Mouse (Mus musculus) lung, embryonic 15.5 days (tissue): ENCODE results near the gene Cmas. TPM values are rescaled to one million over a fixed set of nuclear protein-coding genes. Genes with fewer than 3 reads are reported as not detected.
A peak's percentile ranks its signal among the peaks of the same experiment; 100 is the strongest.

Source experiments
- ATAC-seq: fragments of 200-750 bp; cut with Nextera tagmentation; 2 replicates; pipeline ENCODE4 v1.8.0; 2017; ENCODE audit warnings: moderate number of reproducible peaks, borderline replicate concordance; ENCODE audit not compliant: low FRiP score, low TSS enrichment; ENCODE audit errors: extremely low read depth
- H3K27ac ChIP-seq: fragments of 300-500 bp; sonication (generic); 2 replicates; pipeline ENCODE4 v1.5.1; 2015; ENCODE audit warnings: moderate library complexity, mild to moderate bottlenecking, inconsistent platforms
- H3K27me3 ChIP-seq: fragments of 300-500 bp; sonication (generic); 2 replicates; pipeline ENCODE4 v1.6.1; 2015; ENCODE audit warnings: inconsistent platforms
- H3K36me3 ChIP-seq: fragments of 300-500 bp; sonication (generic); 2 replicates; pipeline ENCODE4 v1.6.1; 2015; ENCODE audit warnings: inconsistent platforms
- H3K4me1 ChIP-seq: fragments of 300-500 bp; sonication (generic); 2 replicates; pipeline ENCODE4 v1.6.1; 2015; ENCODE audit warnings: inconsistent platforms
- H3K4me2 ChIP-seq: fragments of 300-500 bp; sonication (generic); 2 replicates; pipeline ENCODE4 v1.6.1; 2015; ENCODE audit warnings: inconsistent platforms, mild to moderate bottlenecking, moderate library complexity
- H3K4me3 ChIP-seq: fragments of 300-500 bp; sonication (generic); 2 replicates; pipeline ENCODE4 v1.5.1; 2015; ENCODE audit warnings: mild to moderate bottlenecking, inconsistent platforms
- H3K9ac ChIP-seq: fragments of 300-500 bp; sonication (generic); 2 replicates; pipeline ENCODE4 v1.6.1; 2015; ENCODE audit warnings: inconsistent platforms
- H3K9me3 ChIP-seq: fragments of 300-500 bp; sonication (generic); 2 replicates; pipeline ENCODE4 v1.6.1; 2016; ENCODE audit warnings: inconsistent platforms
- WGBS: fragments of 180-500 bp; shearing (Covaris S2); methylation state at CpG from one replicate; pipeline ENCODE4 v1.1.7; 2015; 5-methylcytosine and 5-hydroxymethylcytosine counted together
- polyA plus RNA-seq: library from polyadenylated mRNA; unstranded; fragments of >200 nt; fragmentation: Nextera tagmentation; extraction: Ambion mirVana; gene quantifications from 2 replicates; pipeline ENCODE4 v1.2.1, GENCODE M21; 2015

Gene Cmas
- polyA plus RNA-seq, 1 experiment from 2014 or later, result 68.9 TPM

DNA sequence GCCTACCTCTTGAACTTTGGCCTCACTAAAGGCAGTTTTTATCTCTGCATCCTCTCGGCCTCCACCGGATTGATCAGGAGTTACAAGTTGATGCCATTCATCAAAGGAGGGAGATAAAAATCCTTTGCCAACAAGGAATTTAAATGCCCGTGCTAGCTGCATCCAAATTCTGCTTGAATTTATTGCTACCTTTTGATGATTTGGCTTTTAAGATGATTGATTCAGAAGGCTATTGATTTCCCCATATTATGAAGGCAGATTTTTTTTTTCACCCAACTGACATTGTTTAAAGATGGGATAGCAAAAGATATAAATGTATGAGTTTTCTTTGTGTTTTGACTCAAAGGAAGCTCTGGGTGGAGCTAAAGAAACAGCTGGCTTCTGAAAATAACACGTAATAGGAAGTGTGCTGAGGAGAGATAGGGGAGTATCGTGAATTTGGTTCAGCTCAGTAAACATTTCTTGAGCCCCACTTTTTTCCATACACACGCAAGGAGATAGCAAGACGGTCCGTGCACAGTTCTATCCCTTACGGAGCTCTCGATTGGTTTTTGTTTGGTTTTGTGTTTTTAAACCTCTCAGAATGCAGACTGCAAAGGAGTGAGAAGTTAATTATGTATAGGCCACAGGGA is 964 bp downstream of the Cmas start:
- peak overlapping the region; percentile 88 for H3K4me2 ChIP-seq
- H3K9ac ChIP-seq, result peak overlapping the region; percentile 77
- peak overlapping the region; percentile 71 for H3K27ac ChIP-seq
- peaks cover 14% of the 10 kb centered on the region; the same call in 1 of the 2 replicates for H3K27me3 ChIP-seq
- 15% methylated on average over 10 of the region's 10 CpGs for WGBS
- peak overlapping the region; percentile 81 for H3K4me3 ChIP-seq
- H3K36me3 ChIP-seq, result no peaks in the 10 kb centered on the region
- H3K4me1 ChIP-seq, result peaks cover 18% of the 10 kb centered on the region
- H3K9me3 ChIP-seq, result no peaks in the 10 kb centered on the region
- peak; percentile 9; the same call in 1 of the 2 replicates for ATAC-seq

DNA sequence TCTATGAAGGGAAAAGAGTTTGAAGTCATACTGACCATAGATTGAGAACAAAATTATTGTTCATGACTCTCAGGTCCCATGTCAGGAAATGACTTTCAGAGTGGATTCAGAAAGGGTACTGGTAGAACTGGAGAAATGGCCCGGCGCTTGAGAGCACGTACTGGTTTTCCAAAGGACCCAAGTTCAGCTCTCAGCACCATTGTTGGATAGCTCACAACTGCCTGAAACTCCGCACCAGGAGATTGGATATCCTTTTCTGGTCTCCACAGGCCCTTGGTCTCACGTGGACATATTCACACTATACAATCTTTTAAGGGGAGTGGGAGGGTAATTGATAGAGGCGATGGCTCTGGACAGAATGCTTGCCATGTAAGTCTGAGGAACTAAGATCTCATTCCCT is 1.5 kb downstream of the Cmas start:
- Histone ChIP-seq H3K27me3 (peaks cover 14% of the 10 kb centered on the region; the same call in 1 of the 2 replicates), H3K4me2 (peak overlapping the region; percentile 88), H3K9ac (no peak overlapping the region), H3K9me3 (no peaks in the 10 kb centered on the region), H3K27ac (peak overlapping the region; percentile 71), H3K36me3 (no peaks in the 10 kb centered on the region), H3K4me3 (peak overlapping the region; percentile 81), H3K4me1 (peaks cover 18% of the 10 kb centered on the region)
- WGBS, result 86% methylated on average over 6 of the region's 6 CpGs
- no peak for ATAC-seq

DNA sequence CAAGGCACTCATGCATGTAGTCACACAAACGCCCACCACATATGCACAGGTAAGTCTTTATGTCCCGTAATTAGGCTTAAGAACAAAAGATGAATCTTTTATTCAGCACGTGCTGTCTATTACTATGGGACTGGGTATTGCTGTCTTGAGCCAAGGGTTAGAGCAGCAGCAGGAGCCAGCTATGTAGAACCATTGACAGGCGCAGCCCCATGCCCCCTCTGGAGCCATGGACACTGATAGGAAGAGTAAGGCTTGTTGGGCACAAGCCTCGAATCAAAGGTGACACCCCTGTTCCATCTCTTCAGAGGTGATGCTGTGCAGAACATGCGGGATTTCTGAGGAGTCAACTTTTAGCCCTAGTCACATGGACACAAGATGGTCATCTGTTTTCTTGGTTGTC is 2.1 kb downstream of the Cmas start:
- no peak for ATAC-seq
- Histone ChIP-seq H3K4me1 (peaks cover 18% of the 10 kb centered on the region), H3K4me3 (no peak overlapping the region), H3K36me3 (no peaks in the 10 kb centered on the region), H3K27ac (no peak overlapping the region), H3K9ac (no peak overlapping the region), H3K27me3 (peaks cover 14% of the 10 kb centered on the region; the same call in 1 of the 2 replicates), H3K4me2 (no peak overlapping the region), H3K9me3 (no peaks in the 10 kb centered on the region)
- 91% methylated on average over 6 of the region's 6 CpGs for WGBS

DNA sequence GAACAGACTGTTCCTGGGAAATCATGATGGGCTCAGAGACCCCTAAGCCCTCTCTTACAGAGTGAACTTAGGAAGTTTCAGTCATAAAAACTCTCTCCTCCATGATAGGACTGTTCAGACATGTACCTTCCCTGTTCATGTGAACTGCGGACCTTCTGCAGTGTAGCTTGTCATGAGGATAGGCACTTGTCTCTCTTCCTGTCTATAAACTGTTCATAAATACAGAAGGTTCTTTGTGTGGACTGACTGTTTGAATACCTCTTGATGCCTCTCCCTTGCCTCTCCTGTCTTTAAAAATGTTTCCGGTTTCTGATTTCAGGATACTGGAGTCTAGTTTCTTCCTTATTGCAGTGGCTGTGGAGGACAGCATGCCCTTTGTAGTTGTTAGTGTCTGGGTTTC is 3.1 kb downstream of the Cmas start:
- H3K36me3 ChIP-seq, result peaks cover 3% of the 10 kb centered on the region; the same call in 1 of the 2 replicates
- peaks cover 18% of the 10 kb centered on the region for H3K4me1 ChIP-seq
- no peak overlapping the region for H3K4me3 ChIP-seq
- no peak overlapping the region for H3K4me2 ChIP-seq
- H3K9me3 ChIP-seq, result no peaks in the 10 kb centered on the region
- H3K27me3 ChIP-seq, result peaks cover 8% of the 10 kb centered on the region; the same call in 1 of the 2 replicates
- ATAC-seq, result no peak
- no peak overlapping the region for H3K9ac ChIP-seq
- WGBS, result 62% methylated on average over 2 of the region's 2 CpGs
- no peak overlapping the region for H3K27ac ChIP-seq

DNA sequence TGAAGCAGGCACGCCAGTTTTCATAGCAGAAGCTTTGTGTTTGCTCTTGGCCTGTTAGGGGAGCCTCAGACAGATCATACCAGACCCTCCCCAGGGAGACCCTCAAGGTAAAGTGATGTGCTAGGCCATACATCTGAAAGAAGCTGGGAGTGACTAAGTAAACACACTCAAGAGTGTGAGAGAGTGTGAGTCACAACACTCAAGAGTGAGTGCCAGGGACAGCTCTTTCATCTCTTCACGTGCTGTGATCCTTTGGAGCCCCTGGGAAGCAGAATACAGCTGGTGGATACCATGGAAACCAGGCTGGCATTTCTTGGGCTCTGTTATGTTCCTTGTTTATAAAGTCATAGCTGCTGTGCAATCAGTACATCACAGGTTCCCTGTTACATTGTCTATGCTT is 8.4 kb downstream of the Cmas start:
- H3K27me3 ChIP-seq, result no peaks in the 10 kb centered on the region
- no peaks in the 10 kb centered on the region for H3K9me3 ChIP-seq
- 51% methylated on average over 2 of the region's 2 CpGs for WGBS
- H3K9ac ChIP-seq, result no peak overlapping the region
- peak; percentile 64 for ATAC-seq
- no peak overlapping the region for H3K4me2 ChIP-seq
- H3K4me3 ChIP-seq, result no peak overlapping the region
- no peak overlapping the region for H3K27ac ChIP-seq
- peaks cover 46% of the 10 kb centered on the region for H3K36me3 ChIP-seq
- no peaks in the 10 kb centered on the region; the same call in 1 of the 2 replicates for H3K4me1 ChIP-seq

DNA sequence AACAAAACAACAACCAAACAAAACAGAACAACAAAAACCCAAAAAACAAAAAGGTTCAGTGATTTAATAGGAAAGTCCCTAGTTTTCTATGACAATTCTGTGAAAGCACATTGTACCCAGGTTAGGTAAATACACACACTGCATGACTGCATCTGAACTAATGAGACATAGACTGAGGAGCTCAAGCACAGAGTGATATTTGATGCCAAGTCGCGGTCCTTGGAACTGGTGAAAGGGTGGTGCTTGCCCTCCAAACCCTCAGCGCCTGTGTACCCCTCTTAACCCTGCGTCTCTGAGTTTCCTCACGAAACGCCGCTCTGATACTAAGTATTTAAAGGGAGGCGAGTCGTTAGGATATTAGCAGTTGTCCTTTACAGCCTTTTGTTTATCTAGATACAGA is 10.8 kb downstream of the Cmas start:
- H3K9me3 ChIP-seq, result no peaks in the 10 kb centered on the region
- H3K4me1 ChIP-seq, result no peaks in the 10 kb centered on the region; the same call in 1 of the 2 replicates
- H3K36me3 ChIP-seq, result peaks cover 60% of the 10 kb centered on the region
- ATAC-seq, result no peak
- H3K4me3 ChIP-seq, result no peak overlapping the region
- WGBS, result 84% methylated on average over 9 of the region's 9 CpGs
- no peak overlapping the region for H3K9ac ChIP-seq
- H3K4me2 ChIP-seq, result no peak overlapping the region
- no peaks in the 10 kb centered on the region for H3K27me3 ChIP-seq
- no peak overlapping the region for H3K27ac ChIP-seq

DNA sequence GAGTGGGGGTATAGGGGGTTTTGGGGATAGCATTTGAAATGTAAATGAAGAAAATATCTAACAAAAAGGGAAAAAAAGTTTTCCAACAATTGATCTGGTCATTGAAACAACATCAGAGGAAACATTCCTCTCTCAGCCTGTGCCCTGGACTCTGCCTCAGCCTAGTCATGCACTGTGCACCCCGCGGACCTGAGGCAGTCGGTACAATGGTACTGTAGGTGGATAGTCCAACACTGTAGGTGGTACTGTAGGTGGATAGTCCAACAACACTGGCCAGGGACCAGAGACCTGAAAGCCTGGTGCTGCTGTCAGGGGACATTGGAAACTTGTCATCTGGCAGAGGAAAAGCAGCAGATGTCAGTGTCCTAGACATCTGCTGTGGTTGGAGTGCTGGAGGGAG is 13.4 kb downstream of the Cmas start:
- ATAC-seq, result no peak
- Histone ChIP-seq H3K27me3 (no peaks in the 10 kb centered on the region), H3K4me3 (no peak overlapping the region), H3K9ac (no peak overlapping the region), H3K9me3 (no peaks in the 10 kb centered on the region), H3K36me3 (peaks cover 76% of the 10 kb centered on the region), H3K27ac (no peak overlapping the region), H3K4me1 (no peaks in the 10 kb centered on the region; the same call in 1 of the 2 replicates), H3K4me2 (no peak overlapping the region)
- 80% methylated on average over 3 of the region's 3 CpGs for WGBS

DNA sequence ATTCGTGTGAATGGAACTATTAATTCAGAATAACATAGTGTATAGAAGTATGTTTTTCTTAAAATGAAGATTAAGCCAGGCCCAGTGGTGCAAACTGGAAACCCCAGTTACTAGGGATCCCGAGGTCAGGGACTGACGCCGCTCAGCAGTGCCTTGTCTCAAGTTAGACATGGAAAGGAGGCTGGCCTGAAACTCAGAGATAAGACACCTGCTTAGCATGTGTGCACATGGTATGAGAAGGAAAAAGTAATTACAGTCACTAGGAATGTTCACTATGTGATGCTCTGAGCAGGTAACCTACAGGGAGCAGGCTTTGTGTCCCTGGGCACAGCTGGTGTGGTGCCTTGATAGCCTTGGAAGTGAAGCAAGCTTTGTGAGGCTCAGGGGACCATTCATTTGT is 15.2 kb downstream of the Cmas start:
- Histone ChIP-seq H3K27ac (no peak overlapping the region), H3K9me3 (no peaks in the 10 kb centered on the region), H3K36me3 (peaks cover 61% of the 10 kb centered on the region), H3K4me3 (no peak overlapping the region), H3K27me3 (no peaks in the 10 kb centered on the region), H3K4me1 (no peaks in the 10 kb centered on the region), H3K9ac (no peak overlapping the region), H3K4me2 (no peak overlapping the region)
- no peak for ATAC-seq
- 88% methylated on average over 4 of the region's 4 CpGs for WGBS

DNA sequence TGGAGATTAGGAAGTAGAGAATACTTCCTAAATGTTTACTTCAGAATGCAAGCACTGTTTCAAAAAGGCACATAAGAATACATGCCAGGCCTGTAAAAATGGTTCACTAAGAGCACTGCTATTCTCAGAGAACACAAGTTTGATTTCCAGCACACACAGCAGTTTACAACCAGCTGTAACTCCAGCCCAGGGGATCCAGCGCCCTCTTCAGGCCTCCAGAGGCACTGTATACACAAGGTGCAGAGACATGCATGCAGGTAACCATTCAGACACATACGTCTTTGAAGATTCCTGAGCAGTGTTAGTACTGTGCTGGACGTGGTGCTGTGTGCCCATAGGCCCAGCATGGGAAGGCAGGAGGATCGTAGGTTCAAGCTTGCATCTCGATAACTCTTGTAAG is 17.1 kb downstream of the Cmas start:
- no peaks in the 10 kb centered on the region for H3K9me3 ChIP-seq
- no peak overlapping the region for H3K4me3 ChIP-seq
- H3K4me1 ChIP-seq, result no peaks in the 10 kb centered on the region
- no peaks in the 10 kb centered on the region for H3K27me3 ChIP-seq
- H3K4me2 ChIP-seq, result no peak overlapping the region
- peaks cover 42% of the 10 kb centered on the region for H3K36me3 ChIP-seq
- no peak overlapping the region for H3K27ac ChIP-seq
- 91% methylated on average over 5 of the region's 5 CpGs for WGBS
- no peak overlapping the region for H3K9ac ChIP-seq
- ATAC-seq, result no peak

DNA sequence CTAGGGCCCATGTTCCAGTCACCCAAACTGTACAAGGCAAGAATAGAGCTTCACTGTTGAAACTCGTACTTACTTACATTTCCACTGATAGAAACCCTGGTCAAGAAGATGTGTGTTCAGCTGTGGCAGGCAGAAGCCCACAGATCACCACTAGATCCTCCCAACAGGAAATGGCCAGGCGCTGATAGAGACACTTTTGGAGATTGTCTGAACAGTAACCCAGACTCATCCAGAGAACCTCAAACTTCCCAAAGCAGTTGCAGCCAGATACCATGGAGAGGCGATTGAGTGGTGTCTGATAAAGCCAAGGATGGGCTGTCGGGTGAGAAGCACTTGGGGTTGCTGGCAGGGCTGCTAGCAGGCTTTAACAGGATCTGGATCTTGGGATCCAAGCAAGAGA is 20.4 kb downstream of the Cmas start:
- 59% methylated on average over 4 of the region's 4 CpGs for WGBS
- H3K4me2 ChIP-seq, result no peak overlapping the region
- no peaks in the 10 kb centered on the region for H3K27me3 ChIP-seq
- H3K27ac ChIP-seq, result no peak overlapping the region
- H3K4me3 ChIP-seq, result no peak overlapping the region
- H3K4me1 ChIP-seq, result no peaks in the 10 kb centered on the region
- no peaks in the 10 kb centered on the region for H3K9me3 ChIP-seq
- no peak for ATAC-seq
- peaks cover 26% of the 10 kb centered on the region for H3K36me3 ChIP-seq
- H3K9ac ChIP-seq, result no peak overlapping the region

DNA sequence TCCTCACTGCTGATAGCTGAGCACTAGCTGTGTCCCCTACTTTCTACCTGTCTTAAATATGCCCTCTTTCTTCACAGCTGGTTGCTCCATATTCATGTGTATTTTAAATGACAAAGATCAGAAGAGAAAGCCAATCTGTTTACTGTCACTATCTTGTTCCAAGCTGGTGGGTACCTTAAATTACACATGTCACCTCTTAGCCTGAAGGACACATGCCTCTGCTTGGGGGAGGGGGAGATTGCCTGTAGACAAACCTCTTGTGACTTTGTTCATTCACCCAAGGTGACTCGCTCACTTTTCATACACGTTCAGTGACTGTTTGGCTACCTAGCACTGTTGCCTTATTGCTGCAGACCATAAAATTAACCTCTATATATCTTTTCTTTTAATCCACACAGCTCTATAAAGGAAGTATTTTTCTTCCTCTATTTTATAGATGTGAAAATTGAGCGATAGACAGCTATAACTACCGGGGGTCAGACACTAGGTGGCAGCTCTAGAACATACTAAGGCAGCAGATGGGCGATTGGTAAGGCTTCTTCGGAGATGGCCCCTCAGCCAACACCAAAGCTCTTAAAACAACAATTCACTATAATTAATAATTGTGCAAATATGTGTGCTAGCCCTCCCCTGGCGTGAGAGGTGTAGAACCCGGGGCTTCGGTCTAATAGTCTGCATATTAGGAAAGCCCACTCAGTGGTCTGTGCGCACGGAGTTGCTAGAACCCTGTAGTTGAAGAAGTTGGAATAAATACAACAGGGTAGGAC is 22.7 kb downstream of the Cmas start:
- ATAC-seq, result peak; percentile 40; the same call in 1 of the 2 replicates
- no peak overlapping the region for H3K9ac ChIP-seq
- H3K4me2 ChIP-seq, result no peak overlapping the region
- H3K36me3 ChIP-seq, result peaks cover 4% of the 10 kb centered on the region; the same call in 1 of the 2 replicates
- H3K4me3 ChIP-seq, result no peak overlapping the region
- no peak overlapping the region for H3K27ac ChIP-seq
- no peaks in the 10 kb centered on the region for H3K27me3 ChIP-seq
- no peaks in the 10 kb centered on the region for H3K4me1 ChIP-seq
- WGBS, result 40% methylated on average over 11 of the region's 11 CpGs
- no peaks in the 10 kb centered on the region for H3K9me3 ChIP-seq
